Mouse (Mus musculus) CD4-positive helper T cell, adult 2 months (primary cell): ENCODE measurements around the gene Zbtb22.

ENCODE experiments used
- DNase-seq: peaks from one replicate; pipeline ENCODE4 v3.0.0-alpha.2; 2012; ENCODE audit warnings: low read depth, missing footprints, low spot score

Zbtb22 gene

DNA sequence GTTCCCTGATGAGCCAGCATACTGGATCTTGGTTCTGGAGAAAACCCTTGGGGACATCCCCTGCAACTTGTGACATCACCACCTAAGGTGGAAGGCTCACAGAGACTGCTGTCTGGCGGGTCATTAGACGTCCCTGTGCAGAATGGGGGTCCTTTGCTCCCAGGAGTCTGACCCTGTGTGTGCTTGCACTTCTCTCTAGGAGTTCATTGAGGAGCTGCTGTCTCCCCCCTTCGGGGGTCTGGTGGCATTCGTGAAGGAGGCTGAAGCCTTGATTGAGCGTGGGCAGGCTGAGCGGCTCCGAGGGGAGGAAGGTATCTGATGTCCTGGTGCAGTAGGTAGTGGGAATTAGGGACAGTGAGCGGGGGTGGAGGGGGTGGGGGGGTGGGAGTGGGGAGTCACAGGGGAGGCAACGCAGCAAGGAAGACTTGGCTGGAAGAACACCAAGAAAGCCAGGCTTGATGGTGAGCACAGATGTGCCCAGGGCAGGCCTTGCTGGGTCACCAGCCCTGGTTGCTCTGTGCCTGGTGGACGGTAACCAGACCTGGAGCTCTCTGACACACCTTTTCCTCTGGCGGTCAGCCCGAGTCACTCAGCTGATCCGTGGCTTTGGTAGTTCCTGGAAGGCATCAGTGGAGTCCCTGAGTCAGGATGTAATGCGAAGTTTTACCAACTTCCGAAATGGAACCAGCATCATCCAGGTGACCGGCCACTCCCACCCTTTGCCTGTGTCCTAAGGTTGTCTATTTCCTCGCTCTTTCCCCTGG, 49.6 kb downstream of the Zbtb22 start:
- DNase-seq, result no peak

GRCm38 (mm10) chr17:33965846-33966550, 50.3 kb downstream of the Zbtb22 start:
- DNase-seq, result no peak

DNA sequence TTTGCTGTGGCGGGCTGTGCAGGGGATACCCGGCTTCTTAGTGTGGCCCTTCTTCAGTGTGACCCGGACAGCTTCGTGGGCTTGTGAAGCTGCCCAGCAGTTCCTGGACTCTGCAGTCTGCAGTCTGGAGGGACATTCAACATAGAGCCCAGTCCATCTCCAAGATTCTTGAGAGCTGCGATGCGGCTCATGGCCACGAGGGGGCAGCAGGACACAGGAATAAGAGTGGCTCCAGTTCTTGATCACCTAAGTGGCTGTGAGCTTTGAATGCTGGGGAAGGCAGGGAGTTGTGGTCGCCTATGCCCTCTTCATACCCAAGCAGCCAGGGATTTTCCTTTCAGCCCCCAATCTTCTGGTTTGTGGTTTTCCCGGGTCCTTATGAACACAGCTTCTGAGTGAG, 52.8 kb downstream of the Zbtb22 start:
- DNase-seq, result peak; percentile 87
